Mouse (Mus musculus): ENCODE results near the gene Slc35d2.
"Not testable (repeated sequence)": the region's sequence is repeated elsewhere in the genome, so short reads cannot be mapped to it uniquely, and the experiment has no call there.

Gene Slc35d2

DNA sequence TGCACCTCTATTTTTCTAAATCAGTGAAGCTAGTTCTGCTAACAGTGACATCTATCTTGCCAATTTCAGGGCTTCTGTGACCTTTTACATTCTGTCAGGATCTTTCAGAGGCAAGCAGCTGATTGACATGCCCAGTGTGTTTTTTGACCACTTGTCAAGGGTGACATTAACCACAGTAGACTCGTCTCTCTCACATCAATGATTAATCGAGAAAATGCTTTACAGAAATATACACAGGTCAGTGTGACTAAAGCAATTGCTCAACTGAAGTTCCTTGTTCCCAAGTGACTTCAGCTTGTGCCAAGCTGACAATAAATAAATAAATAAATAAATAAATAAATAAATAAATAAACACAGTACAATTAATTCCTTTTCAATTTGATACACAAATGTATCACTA lies 76.9 kb downstream of the Slc35d2 start:
- DNase-seq (ENCODE audit: low spot score in 2 of 2) = not testable (repeated sequence)

DNA sequence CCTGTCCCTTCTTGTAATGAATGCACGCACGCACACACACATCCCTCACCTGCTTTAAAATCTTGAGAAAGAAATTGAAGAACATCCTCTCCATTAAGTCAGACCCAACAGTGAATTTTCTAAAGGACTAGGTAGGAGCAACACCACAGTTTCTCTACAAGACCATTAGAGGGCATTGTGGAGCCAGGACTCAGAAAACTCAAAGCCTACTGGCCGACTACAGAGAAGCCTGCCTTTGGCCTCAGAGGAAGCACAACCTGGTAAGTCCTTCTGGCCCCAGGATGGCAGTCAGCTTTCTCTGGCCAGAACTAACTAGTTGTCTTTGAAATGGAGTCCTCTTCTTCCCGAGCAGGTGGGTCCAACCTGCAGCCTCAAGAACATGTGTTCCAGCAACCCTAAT lies 78.3 kb downstream of the Slc35d2 start:
- DNase-seq (ENCODE audit: low spot score in 2 of 2) = no peak

DNA sequence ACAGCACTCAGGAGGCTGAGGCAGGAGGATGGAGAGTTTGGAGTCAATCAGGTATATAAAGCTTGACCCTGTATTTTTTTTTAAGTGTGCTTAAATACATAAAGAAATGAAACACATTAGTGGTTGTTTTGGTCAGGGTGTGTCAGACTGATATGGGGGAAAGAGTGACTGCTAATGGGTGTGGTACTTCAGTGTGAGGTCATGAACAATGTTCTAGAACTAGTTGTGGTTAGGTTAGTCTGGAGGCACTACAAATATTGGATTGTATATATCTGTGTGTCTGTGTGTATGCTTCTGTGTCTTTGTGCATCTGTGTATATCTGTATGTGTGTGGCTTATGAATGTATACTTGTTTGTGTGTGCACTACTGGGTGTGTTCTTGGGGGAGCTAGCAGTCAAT lies 79.6 kb downstream of the Slc35d2 start:
- no peak for DNase-seq (ENCODE audit: low spot score in 2 of 2)

DNA sequence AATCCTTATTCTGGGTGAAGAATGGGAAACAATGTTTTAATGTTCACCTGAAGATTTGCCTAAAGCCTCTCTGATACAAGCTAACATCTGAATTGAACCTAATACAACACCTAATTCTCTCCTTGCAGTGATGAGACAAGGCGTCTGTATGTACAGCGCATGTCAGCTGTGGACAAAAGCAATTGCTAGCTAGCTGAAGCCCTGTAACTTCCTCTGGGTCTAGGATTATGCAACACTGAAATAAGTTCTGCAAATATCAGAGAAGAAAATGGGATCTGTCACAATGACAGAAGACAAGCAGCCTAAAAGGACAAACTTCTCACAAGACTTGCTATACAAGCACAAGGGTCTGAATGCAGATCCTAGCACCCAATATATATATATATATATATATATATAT lies 80.7 kb downstream of the Slc35d2 start:
- peak in 1 of 2 experiments; percentile 4 for DNase-seq (ENCODE audit: low spot score in 2 of 2)

All from spleen, postnatal 36 days (tissue).